Mouse (Mus musculus) thymus, adult 2 months (tissue): ENCODE measurements around the gene Xntrpc.

ENCODE experiments used
- CTCF ChIP-seq: fragments of 200-500 bp; IDR thresholded peaks from 2 replicates; pipeline ENCODE4 v1.5.1; 2012; ENCODE audit warnings: mild to moderate bottlenecking, control low read depth, low read length, moderate library complexity, borderline replicate concordance; ENCODE audit not compliant: control insufficient read depth, poor library complexity, insufficient read depth; ENCODE audit errors: extremely low read depth
- POLR2A ChIP-seq: fragments of 200-500 bp; IDR thresholded peaks from 2 replicates; pipeline ENCODE4 v1.6.1; 2012; ENCODE audit warnings: mild to moderate bottlenecking, low read length, control low read depth, moderate library complexity; ENCODE audit not compliant: control insufficient read depth, poor library complexity, insufficient read depth; ENCODE audit errors: extremely low read depth

DNA sequence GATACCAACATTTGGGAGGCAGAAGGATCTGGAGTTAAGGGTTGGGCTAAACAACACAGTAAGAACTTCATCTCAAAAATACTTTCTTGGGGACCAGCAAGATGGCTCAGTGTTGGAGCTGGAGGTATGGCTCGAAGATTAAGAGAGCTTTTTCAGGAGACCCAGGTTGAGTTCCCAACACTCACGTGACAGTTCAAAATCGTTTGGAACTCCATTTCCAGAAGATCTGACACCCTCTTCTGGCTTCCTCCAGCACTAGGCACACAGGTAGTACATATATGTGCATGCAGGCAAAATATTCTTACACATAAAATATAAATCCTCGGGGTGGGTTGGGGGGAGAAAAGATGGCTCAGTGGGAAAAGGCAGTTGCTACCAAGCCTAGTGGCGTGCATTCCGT, 850 bp downstream of the Xntrpc start:
- TF ChIP-seq POLR2A (no peak), CTCF (no peak)
